Mouse (Mus musculus) gonadal fat pad, adult 2 months (tissue): Measurements from ENCODE around the gene Fzr1. TPM values are rescaled to one million over a fixed set of nuclear protein-coding genes. Genes with fewer than 3 reads are reported as not detected.

ENCODE experiments used
- DNase-seq: peaks from one replicate; pipeline ENCODE4 v3.0.0-alpha.2; 2012; ENCODE audit warnings: low read depth
- polyA plus RNA-seq: library from polyadenylated mRNA; depleted of rRNA; stranded (reverse); fragments of >200 nt; gene quantifications from 2 replicates; pipeline ENCODE4 v1.2.3, GENCODE M21; 2012

Fzr1 gene
- polyA plus RNA-seq, 1 experiment, result 59.7 TPM

GRCm38 (mm10) chr10:81416581-81417226 lies 38.4 kb upstream of the Fzr1 start:
- DNase-seq, result no peak

GRCm38 (mm10) chr10:81415549-81416310 lies 37.4 kb upstream of the Fzr1 start:
- no peak for DNase-seq

- DNase-seq, result no peak
Observed at GRCm38 (mm10) chr10:81415146-81415545, 36.8 kb upstream of the Fzr1 start.

- DNase-seq, result no peak
Observed at GRCm38 (mm10) chr10:81414682-81415081, 36.4 kb upstream of the Fzr1 start.

- no peak for DNase-seq
Observed at GRCm38 (mm10) chr10:81413310-81414261, 35.3 kb upstream of the Fzr1 start.

- no peak for DNase-seq
Observed at GRCm38 (mm10) chr10:81412586-81413309, 34.4 kb upstream of the Fzr1 start.

GRCm38 (mm10) chr10:81411471-81412400 lies 33.4 kb upstream of the Fzr1 start:
- DNase-seq, result no peak

GRCm38 (mm10) chr10:81410981-81411380 lies 32.7 kb upstream of the Fzr1 start:
- no peak for DNase-seq

- DNase-seq, result no peak
Observed at GRCm38 (mm10) chr10:81410350-81410749, 32.0 kb upstream of the Fzr1 start.

- DNase-seq, result no peak
Observed at GRCm38 (mm10) chr10:81409330-81409729, 31.0 kb upstream of the Fzr1 start.

- no peak for DNase-seq
Observed at GRCm38 (mm10) chr10:81408871-81409291, 30.6 kb upstream of the Fzr1 start.

GRCm38 (mm10) chr10:81408424-81408729 lies 30.1 kb upstream of the Fzr1 start:
- no peak for DNase-seq

GRCm38 (mm10) chr10:81407539-81408423 lies 29.5 kb upstream of the Fzr1 start:
- no peak for DNase-seq

GRCm38 (mm10) chr10:81406504-81407440 lies 28.5 kb upstream of the Fzr1 start:
- DNase-seq, result no peak

GRCm38 (mm10) chr10:81405588-81406201 lies 27.4 kb upstream of the Fzr1 start:
- no peak for DNase-seq

GRCm38 (mm10) chr10:81404720-81405119 lies 26.4 kb upstream of the Fzr1 start:
- no peak for DNase-seq

- no peak for DNase-seq
Observed at GRCm38 (mm10) chr10:81404082-81404481, 25.8 kb upstream of the Fzr1 start.

GRCm38 (mm10) chr10:81403511-81403910 lies 25.2 kb upstream of the Fzr1 start:
- no peak for DNase-seq
